Mouse (Mus musculus) MEL (cell line): Measurements from ENCODE around the gene Prkcz.

Experiments
- CHD1 ChIP-seq: IDR thresholded peaks from 2 replicates; pipeline ENCODE4 v1.6.1; 2012; ENCODE audit warnings: low read depth, mild to moderate bottlenecking, inconsistent platforms, low read length, improper control_type of control experiment
- CTCF ChIP-seq, 3 experiments: IDR thresholded peaks in 2 of 3; conservative IDR thresholded peaks in 1 of 3; 2 replicates each; pipeline ENCODE4 v1.5.1; 2011 to 2012; ENCODE audit warnings: low read length in 3 of 3, low read depth in 2 of 3, mild to moderate bottlenecking in 2 of 3, improper control_type of control experiment in 1 of 3, inconsistent platforms in 1 of 3, mixed read lengths in 1 of 3, moderate library complexity in 1 of 3; ENCODE audit not compliant: control insufficient read depth in 1 of 3, insufficient read depth in 1 of 3, poor library complexity in 1 of 3, severe bottlenecking in 1 of 3
- EP300 ChIP-seq, 2 experiments: IDR thresholded peaks; 2 replicates each; pipeline ENCODE4 v1.6.1; 2011; ENCODE audit warnings: improper control_type of control experiment in 2 of 2, low read length in 2 of 2, low read depth in 1 of 2, mild to moderate bottlenecking in 1 of 2
- JUND ChIP-seq: IDR thresholded peaks from 2 replicates; pipeline ENCODE4 v1.6.1; 2011; ENCODE audit warnings: low read depth, mild to moderate bottlenecking, improper control_type of control experiment, low read length
- MYB ChIP-seq: IDR thresholded peaks from 2 replicates; pipeline ENCODE4 v1.6.1; 2011; ENCODE audit warnings: mild to moderate bottlenecking, low read depth, low read length, improper control_type of control experiment
- MYC ChIP-seq: IDR thresholded peaks from 2 replicates; pipeline ENCODE4 v1.6.1; 2011; ENCODE audit warnings: low read depth, mild to moderate bottlenecking, low read length, improper control_type of control experiment, moderate library complexity
- NELFE ChIP-seq: IDR thresholded peaks from 2 replicates; pipeline ENCODE4 v1.6.1; 2011; ENCODE audit warnings: low read depth, low read length, improper control_type of control experiment
- POLR2A ChIP-seq, 2 experiments: IDR thresholded peaks; 2 replicates each; pipeline ENCODE4 v1.6.1; 2011 to 2012; ENCODE audit warnings: low read length in 2 of 2, mild to moderate bottlenecking in 2 of 2, control low read depth in 1 of 2, improper control_type of control experiment in 1 of 2, low read depth in 1 of 2, moderate library complexity in 1 of 2; ENCODE audit not compliant: control insufficient read depth in 1 of 2, insufficient read depth in 1 of 2, poor library complexity in 1 of 2

DNA sequence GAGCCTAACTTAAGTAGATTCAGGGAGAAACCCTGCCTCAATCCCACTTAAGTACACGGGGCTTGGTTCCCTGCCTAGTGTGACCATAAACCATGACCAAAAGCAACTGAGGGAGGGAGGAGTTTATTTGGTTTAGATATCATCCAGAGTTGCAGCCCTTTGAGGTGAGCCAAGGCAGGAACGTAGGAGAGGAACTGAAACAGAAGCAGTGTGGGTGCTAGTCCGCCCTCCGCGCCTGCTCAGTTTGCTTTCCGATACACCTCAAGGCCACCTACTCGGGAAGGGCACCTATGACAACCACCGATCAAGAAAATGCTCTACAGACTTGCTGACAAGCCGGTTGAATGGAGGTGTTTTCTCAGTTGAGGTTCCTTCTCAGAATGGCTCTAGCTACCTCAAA lies 6.6 kb upstream of the Prkcz start:
- TF ChIP-seq EP300 (IDR thresholded peaks at IDR 0.05; ENCODE audit: low read depth in 1 of 2, low read length in 2 of 2) (no peak), MYB (no peak), CHD1 (no peak), NELFE (no peak), POLR2A (IDR thresholded peaks at IDR 0.05; ENCODE audit: control insufficient read depth in 1 of 2, insufficient read depth in 1 of 2, low read depth in 1 of 2, low read length in 2 of 2, poor library complexity in 1 of 2) (no peak), CTCF (IDR thresholded peaks at IDR 0.05 in 2 of 3, conservative IDR thresholded peaks at IDR 0.05 in 1 of 3; ENCODE audit: control insufficient read depth in 1 of 3, insufficient read depth in 1 of 3, low read depth in 2 of 3, low read length in 3 of 3, poor library complexity in 1 of 3, severe bottlenecking in 1 of 3) (no peak), MYC (no peak), JUND (no peak)
